Mouse (Mus musculus) adrenal gland (tissue): ENCODE data around the gene H2afx.
"Not testable (repeated sequence)": the region's sequence is repeated elsewhere in the genome, so short reads cannot be mapped to it uniquely, and the experiment has no call there.

Source experiments
- intact Hi-C: fragments of 180-260 bp; cut with DNase I; formaldehyde crosslinking; loops from one replicate; pipeline ENCODE4 v1.15.1; 2025

Gene H2afx

DNA sequence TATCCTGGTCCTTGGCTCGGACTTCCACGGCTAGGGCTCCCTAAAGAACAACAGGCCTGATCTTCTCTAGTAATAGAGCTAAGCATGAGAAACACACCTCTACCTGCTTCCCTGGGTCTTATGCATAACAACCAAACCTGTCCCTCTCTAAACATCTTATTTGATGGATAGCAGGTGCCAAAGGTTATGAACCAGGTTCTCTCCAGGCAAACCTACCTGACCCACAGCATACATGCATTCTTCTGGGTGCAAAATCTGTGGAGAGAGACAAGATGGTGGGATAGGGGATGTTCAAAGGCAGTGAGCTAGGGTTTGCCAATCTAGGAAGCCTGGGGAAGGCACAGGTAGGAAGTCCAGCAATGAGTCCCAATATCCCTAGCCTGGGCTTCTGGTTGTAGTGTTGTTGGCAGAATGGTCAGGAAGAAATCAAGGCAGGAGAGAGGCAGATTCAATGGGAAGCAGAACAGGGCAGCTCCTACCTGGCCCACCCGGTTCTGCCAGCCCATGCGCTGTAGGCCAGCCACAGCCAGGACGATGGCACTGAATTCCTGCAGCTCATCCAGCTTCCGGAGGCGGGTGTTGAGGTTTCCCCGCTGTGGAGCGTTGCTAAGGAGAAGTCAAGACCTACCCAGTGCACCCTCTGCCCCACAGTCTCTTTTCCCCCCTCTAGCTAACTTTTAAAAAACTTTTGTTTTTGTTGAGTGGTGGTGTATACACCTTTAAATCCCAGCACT is 3.1 kb downstream of the H2afx start:
- intact Hi-C loops: loop anchor here (5.0 to 10.0 kb wide), 2 partner anchors 55 to 93 kb away; partner anchors contain the start of gene Ccdc153

DNA sequence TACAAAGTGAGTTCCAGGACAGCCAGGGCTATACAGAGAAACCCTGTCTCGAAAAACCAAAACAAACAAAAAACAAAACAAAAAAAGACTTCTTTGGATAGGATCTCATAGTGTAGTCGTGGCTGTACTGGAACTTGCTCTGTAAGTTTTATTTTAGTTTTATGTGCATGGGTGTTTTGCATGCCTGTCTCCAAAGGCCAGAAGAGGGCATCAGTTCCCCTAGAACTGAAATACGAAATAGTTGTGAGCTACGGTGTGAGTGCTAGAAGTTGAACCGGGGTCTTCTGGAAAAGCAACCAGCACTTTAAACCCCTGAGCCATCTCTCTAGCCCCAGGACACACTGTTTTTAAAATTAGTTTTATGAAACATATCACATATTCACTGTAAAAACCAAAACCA is 4.1 kb downstream of the H2afx start:
- intact Hi-C loops: loop anchor here (5.0 to 10.0 kb wide), 2 partner anchors 54 to 94 kb away; partner anchors contain the start of gene Ccdc153

DNA sequence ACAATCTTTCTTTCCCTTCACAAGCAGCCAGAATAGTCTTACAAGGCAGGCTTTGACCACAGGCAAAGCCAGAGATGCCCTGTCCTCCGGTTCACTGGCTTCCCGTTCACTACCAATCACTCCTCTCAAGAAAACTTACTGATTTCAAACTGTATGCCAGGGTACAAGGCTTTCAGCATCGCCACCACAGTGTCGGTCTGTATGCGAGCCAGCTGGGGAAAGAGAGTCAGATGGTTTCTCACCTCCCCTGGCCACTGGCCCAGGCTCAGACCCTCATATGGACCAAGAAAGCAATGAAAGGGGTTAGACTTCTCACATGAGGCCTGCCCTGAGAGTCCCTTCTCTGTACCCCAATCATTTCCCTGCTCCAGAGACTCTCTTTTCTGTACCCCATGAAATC is 7.0 kb downstream of the H2afx start:
- intact Hi-C loops: no loop called here

DNA sequence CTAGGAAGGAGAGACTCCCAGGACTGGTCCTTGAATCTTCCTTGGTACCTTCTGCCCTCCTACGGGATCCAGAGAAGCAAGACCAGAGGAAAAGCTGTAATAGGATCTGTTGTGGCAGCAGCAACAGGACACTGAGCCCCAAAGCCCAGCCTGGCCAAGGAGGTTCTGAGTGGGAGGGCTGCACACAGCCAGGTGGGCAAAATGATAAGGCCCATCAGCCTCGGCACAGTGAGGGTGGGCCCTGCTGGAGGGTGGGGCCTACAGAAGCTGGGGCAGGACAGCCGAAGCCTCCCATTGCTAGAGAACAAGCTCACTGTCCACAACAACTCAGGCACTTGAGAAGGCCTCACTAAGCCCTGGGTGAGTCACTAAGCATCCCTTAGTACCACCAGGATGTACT is 7.7 kb downstream of the H2afx start:
- intact Hi-C loops: no loop called here

DNA sequence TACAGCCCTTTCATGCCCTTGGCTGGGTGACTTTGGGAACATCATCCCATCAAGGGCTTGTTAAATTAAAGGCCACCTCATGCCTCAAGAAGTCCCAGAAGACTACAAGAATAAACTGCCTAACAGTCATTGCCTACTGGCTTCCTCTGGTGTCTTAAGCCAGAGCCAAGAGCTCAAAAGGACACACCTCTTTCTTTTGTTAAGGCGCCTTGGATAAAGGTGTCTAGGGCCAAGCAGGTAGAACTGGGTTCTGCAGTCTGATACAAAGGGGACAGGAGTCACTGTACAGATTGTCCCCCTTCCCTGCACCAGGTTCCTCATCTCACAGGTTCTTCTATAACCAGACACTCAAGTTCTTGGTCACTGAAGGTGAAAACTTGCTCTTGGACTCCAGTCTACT is 8.1 kb downstream of the H2afx start:
- intact Hi-C loops: no loop called here

DNA sequence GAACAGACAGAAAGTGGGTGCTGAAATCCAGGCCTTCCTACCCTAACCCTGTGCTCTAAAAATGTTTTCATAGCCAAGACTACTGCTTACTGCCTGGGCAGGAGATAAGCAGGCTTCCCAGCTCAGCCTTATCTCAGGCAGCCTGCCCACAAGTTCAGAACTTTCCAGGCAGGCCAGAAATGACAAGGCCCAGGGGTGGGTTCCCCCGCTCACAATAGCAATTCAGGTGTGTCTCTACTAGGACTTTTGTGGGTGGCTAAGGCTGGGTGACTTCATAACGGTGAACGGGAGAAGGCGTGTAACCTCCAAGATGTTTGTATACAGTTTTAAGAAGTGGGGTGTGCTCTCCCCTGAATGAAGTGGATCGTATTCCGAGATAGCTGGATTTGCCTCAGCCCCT is 8.8 kb downstream of the H2afx start:
- intact Hi-C loops: no loop called here

DNA sequence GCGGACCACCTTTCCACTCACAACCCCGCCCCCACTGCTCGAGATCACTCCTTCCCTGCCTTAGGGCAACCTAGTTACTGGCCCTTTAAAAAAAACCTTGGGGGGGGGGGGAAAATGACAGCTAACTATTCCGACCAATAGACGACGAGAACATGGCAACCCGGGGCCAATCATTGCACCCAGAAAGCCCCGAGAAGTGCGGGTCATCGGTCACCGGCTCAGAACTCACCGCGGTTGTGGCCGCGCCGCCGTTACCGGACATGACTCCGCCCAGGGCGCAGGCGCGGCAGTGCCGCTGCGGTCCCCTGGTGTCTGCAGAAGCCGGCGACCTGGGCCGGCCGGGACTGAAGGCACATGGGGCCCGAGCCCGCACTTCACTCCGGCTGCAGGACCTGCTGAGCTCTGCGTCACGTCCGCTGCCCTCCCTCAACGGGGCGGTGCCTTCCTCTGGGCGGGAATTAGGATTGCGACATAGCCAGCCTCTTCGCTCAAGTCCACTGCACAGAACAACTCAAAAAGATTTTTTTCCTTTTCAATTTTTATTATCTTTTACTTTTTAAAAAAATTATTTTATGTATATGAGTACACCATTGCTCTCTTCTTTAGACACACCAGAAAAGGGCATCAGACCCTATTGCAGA is 9.4 kb downstream of the H2afx start, which contains the start of gene Hmbs:
Gene Hmbs, minus strand, starts transcription at position 448 of the 641 bp plus-strand sequence.
- intact Hi-C loops: no loop called here

DNA sequence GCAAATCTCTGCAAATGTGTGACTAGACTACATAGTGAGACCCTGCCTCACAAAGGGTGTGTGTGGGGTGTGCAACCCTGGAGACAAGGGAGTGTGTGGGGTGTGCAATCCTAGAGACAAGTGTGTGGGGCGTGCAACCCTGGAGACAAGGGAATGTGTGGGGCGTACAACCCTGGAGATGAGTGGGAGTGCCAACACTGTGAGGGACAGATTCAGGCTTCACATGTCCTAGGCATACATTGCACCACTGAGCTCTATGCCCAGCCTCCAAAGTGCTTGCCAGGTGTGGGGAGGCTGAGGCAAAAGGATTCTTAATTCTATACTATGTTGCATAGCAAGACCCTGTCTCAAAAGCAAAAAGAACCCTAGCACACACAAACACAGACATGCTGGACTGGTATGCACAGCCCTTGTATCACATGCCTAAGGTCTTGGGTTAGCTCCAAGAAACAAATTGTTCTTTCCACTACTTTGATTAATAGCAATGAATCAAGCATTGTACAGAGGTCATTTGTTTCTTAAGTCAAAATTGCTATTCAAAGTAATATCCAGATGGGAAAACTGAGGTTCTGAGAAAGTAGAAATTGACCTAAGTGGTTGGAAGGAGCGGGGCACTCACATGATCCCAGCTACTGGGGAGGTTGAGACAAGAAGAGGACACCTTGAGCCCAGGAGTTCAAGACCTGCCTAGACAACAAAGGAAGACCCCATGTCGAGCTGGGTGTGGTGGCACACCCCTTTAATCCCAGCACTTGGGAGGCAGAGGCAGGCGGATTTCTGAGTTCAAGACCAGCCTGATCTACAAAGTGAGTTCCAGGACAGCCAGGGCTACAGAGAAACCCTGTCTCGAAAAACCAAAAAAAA is 11.3 kb downstream of the H2afx start:
- intact Hi-C loops: no loop called here

DNA sequence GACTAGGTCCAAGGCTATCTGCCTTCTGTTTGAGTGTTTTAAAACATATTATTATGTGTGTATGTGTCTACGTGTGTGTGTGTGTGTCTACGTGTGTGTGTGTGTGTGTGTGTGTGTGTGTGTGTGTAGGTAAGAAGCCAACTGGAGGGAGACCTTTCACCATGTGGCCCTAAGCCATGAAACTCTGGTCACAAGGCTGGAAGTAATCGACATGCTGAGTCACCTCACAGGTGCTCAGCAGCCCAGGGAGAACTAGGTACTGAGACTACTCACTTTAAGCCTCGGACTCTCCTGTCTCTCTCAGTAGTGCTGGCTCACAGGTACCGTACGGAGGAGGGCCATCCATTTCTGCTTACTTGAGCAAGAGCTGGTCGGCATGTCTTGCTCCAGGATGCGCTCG is 12.7 kb downstream of the H2afx start:
- intact Hi-C loops: no loop called here

DNA sequence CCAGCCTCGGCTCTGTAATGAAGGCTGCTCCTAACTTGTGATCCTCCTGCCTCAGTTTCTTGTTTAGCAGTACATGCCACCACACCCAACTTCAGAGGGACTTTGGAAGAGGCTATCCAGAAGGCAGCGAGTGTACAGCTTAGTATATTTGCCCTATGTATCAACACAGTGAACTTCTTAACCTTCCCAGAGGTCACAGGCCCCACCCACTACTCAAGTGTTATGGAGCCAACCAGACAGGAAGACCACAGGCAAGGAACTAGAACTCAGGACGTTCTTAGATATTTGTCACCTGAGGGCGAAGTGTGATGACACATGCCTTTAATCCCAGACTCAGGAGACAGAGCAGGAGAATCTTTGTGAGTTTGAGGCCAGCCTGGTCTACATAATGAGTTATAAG is 13.1 kb downstream of the H2afx start:
- intact Hi-C loops: no loop called here

DNA sequence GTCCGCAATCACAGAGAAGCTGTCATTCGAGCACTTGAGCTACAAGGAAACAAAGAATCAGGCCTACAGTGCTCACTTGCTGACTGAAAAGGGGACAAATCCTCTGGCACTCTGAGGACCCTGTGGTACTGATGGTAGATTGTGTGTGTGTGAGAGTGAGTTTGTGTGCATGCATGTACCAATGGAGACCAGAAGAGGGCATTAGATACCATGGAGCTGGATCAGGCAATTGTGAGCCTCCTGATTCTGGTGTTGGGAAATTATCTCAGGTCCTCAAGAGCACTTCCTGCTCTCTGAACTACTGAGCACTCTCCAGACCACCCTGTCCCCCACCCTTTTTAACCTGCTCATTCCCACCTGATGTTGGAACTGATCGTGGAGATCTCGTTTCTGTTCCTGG is 14.1 kb downstream of the H2afx start:
- intact Hi-C loops: no loop called here

DNA sequence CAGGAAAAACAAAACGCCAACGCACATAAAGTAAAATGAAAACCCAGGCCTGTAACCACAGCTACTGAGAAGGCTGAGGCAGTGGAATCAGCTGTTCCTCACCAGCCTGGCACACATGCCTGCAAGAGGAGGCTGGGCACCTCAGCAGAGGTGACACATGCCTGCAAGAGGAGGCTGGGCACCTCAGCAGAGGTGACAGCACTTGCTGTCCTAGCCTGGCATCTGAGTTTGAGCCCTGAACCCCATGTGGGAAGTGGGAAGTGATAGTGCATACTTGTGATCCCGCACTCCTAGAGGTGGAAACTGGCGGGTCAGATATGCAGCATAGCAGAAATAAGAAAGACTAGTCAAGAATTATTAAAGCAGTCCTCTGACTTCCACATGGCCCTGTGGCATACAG is 16.9 kb downstream of the H2afx start:
- intact Hi-C loops: no loop called here

DNA sequence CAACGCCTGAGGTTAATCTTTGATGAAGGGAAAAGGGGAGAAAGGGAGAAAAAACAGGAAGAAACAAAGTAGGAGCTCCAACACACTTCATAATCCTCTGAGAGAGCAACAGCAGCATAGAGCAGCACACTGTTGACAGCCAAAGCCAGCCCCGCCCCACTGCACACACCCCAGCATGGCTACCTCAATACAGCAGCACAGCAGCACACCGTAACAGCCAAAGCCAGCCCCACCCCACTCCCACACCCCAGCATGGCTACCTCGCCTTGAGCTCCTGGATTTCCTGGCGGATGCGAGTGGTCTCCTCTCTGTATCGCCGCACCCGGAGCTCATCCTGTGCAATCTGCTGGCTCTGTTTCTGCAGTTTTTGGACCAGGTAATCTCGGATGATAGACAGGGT is 17.8 kb downstream of the H2afx start:
- intact Hi-C loops: no loop called here

DNA sequence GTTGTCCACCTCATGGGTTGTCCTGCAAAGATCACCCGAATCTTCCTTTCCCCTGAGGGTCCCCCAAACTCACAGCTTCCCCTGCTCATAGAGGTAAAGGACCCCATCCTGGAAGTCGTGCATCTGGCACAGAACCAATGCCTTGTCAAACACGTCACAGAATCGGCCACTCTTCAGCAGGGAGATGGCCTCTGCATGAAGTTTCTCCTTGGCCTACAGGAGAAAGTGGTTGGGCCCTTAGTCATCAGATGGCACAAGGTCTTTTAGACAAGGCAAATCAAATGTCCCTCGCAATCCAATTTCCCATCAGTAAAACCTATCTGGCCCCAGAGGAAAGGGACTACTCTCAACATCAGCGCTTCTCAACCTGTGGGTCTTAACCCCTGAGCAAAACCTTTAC is 18.6 kb downstream of the H2afx start:
- intact Hi-C loops: no loop called here

DNA sequence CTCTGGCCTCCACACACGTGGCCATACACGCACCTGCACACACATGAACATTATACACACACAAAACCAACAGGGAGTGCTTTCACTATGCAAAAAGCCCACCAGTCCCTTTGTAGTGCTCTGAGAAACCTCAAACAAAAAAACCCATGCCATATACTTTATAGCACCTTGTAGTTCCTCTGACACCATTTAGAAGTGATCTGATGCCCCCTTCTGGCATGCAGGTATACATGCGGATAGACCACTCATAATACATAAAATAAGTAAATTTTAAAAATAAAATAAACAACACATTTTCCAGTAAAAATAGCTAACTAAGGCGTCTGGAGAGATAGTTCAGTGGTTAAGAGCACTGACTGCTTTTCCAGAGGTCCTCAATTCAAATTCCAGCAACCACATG is 22.7 kb downstream of the H2afx start:
- intact Hi-C loops: loop anchor here (5.0 kb wide), 1 partner anchor 65 kb away; no protein-coding TSS in a partner anchor

DNA sequence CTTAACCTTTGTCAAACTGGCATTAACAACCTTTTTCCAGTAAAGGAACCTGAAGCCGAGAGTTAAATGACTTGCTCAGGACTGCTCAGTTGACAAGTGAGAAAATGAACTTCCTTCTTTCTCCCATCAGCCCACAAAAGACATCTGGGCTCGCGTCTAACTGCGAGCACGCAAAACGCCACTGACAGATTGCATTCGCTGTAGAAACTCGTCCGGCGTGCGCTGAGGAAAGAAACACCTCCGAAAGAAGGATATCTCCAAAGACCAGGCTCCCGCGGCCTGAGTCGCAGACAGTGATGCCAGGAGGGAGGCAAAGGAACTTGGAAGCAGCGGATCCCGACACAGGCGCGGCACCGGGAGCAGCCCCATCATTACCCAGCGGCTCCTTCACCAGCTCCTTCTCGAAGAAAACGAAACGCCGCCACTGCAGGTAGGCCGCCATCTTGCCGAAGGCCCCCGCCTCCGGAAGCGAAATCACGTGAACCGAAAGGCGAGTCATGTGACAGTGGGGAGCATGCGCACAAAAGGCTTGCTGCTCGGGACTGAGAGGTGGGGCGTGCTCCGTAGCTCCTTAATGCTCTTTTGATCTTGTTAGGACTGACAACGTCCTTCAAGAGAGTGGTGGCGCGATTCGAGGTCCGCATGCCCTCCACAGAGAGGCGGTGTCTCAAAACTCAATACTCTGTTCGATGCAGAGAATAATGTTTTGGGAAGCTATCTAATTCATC is 26.9 kb downstream of the H2afx start, which contains the start of gene Vps11:
Gene Vps11, minus strand, starts transcription at position 481 of the 728 bp plus-strand sequence.
- intact Hi-C loops: no loop called here

DNA sequence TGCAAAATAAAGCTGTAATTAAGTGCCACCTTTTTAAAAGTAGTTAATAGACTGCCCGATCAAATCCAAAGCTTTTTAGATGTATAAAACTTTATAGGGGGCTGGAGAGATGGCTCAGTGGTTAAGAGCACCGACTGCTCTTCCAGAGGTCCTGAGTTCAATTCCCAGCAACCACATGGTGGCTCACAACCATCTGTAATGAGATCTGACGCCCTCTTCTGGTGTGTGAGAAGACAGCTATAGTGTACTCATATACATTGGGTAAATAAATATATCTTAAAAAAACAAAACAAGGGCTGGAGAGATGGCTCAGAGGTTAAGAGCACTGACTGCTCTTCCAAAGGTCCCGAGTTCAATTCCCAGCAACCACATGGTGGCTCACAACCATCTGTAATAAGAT is 27.4 kb downstream of the H2afx start:
- intact Hi-C loops: not testable (repeated sequence)

DNA sequence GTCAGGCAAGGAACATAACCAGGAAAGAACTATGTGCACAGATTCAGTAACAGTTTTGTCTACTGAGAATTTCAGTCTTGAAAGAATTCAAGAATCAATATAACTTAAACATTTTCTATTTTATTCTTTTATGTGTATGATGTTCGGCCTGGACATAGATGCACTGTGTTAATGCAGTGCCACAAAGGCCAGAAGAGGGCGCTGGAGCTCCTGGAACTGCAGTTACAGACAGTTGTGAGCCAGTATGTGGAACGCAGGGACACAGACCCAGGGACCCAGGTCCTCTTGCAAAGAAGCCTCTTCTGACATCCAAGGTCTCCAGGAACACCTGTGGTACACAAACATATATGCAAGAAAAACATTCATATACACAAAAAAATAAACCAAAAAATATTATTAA is 30.0 kb downstream of the H2afx start:
- intact Hi-C loops: no loop called here

DNA sequence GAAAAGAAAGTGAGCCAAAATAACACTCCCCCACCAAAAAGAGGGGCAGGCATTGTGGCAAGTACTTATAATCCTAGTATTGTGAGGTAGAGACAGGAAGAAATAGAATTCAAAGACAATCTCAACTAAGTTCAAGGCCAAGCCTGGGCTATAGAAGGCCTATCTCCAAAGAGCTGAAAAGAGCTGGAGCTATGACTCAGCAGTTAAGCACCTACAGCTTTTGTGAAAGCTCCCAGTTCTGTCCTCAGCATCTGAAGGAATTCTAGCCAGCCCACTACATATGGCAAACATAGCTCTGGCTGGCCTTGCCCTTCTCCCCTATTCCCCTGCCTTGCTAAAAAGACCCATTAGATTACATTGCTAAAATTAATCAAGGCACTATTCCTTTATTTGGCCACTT is 38.9 kb downstream of the H2afx start:
- intact Hi-C loops: no loop called here

DNA sequence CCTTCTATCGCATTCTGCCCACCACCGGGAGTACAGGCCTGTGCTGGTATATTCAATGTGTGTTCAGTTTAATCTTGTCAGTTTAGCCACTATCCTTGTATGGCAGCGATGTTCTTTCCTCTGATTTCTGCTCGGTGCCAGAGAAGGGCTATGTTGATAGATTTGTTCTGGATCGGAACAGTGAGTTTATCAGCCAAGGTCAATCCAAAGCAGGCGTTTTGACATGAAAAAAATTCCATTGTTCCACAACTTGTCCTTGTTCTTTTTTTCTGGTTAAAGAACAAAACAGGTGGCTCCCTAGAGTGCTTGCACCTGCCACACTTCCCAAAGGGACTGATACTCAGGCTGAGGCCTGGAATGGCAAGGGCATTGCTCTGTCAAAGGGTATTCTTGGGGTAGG is 41.6 kb downstream of the H2afx start:
- intact Hi-C loops: no loop called here

DNA sequence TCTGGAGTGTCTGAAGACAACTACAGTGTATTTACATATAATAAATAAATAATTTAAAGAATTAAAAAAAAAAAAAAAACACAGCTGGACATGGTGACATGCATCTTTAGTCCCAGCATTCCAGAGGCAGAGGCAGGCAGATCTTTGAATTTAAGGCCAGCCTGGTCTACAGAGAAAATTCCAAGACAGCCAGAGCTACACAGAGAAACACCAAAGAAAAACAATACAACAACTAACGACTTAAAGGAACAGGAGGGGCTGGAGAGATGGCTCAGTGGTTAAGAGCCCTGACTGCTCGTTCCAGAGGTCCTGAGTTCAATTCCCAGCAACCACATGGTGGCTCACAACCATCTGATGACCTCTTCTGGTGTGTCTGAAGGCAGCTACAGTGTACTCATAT is 42.8 kb downstream of the H2afx start:
- intact Hi-C loops: not testable (repeated sequence)
